Mouse (Mus musculus) large intestine, adult 2 months (tissue): Measurements from ENCODE around the gene Crtc3. TPM values are rescaled to one million over a fixed set of nuclear protein-coding genes. Genes with fewer than 3 reads are reported as not detected.

Source experiments
- DNase-seq: peaks from one replicate; pipeline ENCODE4 v3.0.0-alpha.2; 2012; ENCODE audit warnings: low read depth, low spot score
- WGBS: fragments of 180-500 bp; shearing (Covaris S2); methylation state at CpG from one replicate; pipeline ENCODE4 v1.1.7; 2018; 5-methylcytosine and 5-hydroxymethylcytosine counted together
- polyA plus RNA-seq: library from polyadenylated mRNA; depleted of rRNA; stranded (reverse); fragments of >200 nt; gene quantifications from 2 replicates; pipeline ENCODE4 v1.2.3, GENCODE M21; 2012; rRNA removed

Crtc3 gene
- polyA plus RNA-seq, 1 experiment: 7.2 TPM

DNA sequence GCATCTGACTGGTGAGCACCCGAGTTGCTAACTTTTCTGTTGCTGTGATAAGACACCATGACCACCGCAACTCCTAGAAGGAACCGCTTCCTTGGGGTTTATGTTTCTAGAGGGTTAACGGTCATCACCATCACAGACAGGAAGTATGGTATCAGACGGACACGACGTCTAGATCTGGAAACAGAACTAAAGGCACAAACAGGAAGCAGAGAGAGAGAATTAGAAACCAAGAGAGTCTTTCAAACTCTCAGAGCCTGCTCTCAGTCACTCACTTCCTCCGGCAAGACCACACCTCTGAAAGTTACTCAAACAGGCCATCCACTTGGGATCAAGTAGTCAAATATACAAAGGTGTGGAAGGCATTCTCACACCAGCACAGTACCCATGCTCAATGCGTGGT lies 112.9 kb downstream of the Crtc3 start:
- no peak for DNase-seq
- WGBS: 69% methylated on average over 9 of the region's 9 CpGs

DNA sequence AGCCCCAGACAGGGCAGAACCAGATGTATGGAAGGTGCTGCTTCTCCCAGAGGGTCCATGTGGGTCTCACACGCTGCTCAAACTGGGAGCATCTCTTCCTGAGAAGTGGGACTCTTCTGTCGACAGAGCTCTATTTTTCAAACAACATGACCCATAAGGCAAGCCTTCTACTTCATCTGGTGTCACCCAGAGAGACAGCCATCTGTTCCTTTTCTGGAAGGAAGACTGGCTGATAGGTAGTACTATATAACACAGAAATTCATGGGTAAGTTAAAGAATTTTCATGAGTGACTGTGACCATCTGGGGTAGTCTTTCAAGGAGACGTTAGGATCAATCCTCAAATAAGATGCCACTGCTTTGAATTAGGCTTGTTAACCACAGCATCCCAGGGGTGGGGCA lies 115.6 kb downstream of the Crtc3 start:
- DNase-seq: no peak
- WGBS: 60% methylated on average over 3 of the region's 3 CpGs

DNA sequence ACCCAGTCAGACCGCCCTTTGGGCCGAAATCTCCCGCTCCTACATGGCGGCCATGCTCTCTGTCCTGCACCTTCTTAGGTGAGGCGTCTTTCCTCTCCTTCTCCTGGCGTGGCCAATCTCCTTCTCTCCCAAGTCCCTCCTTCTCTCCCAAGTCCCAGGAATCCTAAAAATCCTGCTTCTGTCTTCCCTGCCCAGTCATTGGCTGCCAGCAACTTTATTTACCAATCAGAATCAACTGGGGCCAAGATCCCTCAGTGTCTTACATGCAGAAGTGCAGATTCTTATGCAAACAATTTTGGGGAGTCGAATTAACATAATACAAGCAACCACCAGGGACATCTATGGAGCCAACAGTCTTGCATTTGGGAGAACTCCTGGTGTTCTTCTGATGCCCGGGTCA lies 120.7 kb downstream of the Crtc3 start:
- whole genome bisulfite sequencing: 85% methylated on average over 8 of the region's 8 CpGs
- no peak for DNase-seq

DNA sequence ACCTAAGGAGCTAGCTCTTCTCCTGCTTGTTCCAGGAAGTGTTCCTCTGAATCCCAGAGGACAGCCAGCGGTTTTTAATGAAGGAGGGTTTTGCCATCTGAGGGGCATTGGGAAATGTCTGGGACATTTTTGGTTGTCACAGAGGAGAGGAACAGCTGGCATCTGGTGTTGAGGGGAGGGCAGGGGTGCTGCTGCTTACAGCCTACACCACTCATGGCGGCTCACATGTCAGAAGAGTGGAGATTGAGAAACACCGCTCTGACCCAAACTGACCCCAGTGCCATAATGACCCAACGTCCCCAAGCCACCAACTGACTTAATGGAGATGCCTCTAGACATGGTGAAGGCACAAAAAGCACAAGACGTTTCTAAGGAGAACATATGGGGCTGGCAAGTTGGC lies 126.7 kb downstream of the Crtc3 start:
- WGBS: 73% methylated on average over 5 of the region's 5 CpGs
- no peak for DNase-seq

DNA sequence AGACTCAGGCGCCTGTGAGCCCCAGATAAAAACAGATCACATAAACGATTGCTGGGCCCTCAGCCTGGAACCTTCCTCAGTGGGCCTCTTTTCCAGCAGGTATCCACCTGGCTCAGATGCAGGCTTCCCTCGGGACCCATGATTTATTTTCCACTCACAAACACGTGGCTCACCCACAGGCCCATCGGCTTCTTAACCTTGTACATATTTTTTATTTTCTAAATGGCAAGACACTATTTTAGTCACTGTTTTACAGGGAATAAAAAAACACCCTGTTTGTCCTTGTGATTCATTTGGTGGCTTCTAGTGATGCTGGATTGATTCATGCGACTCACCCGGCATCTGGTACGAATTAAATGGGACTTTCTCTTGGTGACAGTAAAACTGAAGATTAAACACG lies 127.4 kb downstream of the Crtc3 start:
- 71% methylated on average over 9 of the region's 9 CpGs for WGBS
- no peak for DNase-seq

DNA sequence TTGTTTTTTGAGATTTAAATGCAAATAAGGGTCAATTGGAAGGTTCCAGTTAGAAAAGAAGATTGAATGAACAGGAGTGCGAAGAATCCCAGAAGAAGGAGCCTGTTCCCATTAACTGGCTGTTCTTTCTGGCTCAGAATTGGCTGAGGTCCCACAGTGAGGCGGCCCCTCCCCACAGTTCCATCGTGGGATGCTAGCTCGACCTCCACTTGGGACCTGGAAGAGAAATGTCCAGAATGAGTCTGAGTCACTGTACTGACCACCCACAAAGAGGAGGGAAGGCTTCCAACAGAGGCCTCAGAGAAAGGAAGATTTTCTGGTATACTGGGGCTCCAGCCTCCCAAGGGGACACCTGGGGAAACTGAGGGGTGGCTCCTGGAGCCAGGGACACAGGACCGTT lies 130.1 kb downstream of the Crtc3 start:
- no peak for DNase-seq
- 60% methylated on average over 5 of the region's 5 CpGs for WGBS

DNA sequence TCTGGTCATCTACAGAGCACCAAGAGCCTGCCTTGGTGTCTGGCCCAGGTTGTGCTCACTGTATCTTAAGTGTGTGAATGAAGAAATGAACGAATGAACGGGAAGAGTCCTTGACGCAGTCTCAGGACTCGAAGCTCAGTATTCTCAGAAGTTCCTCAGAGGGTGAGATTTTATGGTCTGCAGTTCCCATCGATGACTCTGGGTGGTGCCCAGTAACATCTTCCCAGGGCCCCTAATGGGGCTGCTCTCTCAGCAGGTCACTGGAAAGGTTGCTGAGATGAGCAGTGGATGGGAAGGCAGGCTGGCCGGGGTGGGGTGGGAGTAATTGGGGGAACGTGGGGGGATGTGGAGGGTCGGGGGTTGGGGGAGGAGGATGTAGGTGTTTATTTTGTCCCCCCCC lies 130.6 kb downstream of the Crtc3 start:
- WGBS: 51% methylated on average over 8 of the region's 8 CpGs
- no peak for DNase-seq

DNA sequence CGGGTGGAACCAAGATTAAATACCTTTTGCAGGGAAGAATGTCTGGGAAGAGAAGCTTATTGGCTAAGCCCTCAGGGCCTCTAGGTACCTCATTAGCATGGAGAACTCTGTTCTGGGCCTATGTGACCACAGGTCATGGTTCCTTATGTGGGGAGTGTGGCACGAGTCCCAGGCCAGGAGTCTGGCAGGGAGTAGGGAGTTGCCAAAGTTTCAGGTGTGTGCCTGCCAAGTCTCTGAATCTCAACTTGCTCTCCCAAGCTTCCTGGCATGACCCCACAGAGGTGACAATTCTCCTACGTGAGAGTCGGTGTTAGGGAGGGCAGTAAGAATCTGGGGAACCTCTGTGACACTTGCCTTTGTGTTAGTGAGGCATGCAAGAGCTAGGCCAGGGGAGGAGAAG lies 131.5 kb downstream of the Crtc3 start:
- DNase-seq: no peak
- 74% methylated on average over 4 of the region's 4 CpGs for WGBS

DNA sequence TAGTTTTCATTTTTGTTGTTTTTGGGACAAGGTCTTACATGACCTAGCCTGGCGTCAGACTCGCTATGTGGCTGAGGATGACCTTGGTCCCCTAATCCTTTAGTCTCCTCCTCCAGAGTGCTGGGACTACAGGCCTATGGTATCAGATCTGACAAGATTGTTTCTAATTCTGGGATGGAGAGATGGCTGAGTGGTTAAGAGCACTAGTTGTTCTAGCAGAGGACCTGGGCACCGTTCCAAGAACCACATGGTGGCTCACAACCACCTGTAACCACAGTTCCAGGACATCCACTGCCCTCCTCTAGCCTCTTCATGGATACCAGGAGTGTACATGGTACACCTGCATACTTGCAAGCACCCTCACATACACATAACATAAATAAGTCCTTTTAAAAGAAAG lies 132.5 kb downstream of the Crtc3 start:
- 84% methylated on average over 3 of the region's 3 CpGs for WGBS
- DNase-seq: no peak

DNA sequence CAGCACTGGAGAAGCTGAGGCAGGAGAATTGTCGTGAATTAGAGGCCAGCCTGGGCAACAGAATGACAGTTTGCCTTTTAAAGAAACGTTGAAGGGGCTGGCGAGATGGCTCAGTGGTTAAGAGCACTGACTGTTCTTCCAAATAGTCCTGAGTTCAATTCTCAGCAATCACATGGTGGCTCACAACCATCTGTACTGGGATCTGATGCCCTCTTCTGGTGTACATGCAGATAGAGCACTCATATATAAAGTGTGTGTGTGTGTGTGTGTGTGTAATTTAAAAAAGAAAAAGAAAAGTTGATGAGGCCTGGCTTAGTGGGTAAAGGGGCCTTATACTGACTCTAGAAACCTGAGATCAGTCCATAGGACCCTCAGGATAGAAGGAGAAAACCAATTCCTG lies 133.5 kb downstream of the Crtc3 start:
- 63% methylated on average over 3 of the region's 3 CpGs for WGBS

DNA sequence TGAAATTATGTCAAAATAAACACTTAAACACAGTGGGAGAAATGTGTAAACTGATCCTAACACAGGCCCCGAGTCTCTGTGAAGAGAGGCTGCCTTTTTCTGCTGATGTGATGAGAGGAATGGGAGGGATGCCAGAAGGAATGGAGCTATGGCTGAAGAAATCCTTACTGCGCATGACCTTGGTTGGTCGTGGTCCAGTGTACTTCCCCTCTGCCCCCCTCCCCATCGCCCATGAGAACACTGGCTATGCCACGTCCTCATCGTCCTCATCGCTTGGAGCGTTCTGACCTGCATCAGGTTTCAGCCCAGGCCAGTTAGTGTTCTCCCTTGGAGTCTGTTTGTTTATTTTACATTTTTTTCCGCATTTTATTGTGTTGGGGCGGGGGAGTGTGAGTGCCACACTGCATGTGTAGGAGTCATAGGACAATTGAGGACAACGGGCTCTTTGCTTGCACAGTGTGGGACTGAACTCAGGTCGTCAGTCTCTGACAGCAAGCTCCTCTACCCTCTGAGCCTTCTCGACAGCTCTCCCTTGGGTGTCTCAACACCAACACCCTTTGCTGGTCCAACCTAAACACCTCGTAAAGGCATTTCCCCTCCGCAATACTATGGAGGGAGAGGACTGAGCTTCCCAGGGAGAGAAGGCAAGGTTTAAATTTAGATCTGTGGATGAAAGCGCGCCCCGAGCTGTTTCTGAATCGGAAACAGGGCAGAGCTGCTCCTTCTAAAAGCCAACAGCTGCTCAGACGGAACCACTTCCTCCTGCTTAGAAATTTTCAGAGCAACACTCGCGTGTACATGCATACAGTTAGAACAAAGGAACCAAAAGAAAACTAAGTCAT lies 134.3 kb downstream of the Crtc3 start:
- DNase-seq: no peak
- WGBS: 41% methylated on average over 22 of the region's 22 CpGs

More for the DNA sequence above, 133.5 kb downstream of the Crtc3 start:
- DNase-seq: no peak

DNA sequence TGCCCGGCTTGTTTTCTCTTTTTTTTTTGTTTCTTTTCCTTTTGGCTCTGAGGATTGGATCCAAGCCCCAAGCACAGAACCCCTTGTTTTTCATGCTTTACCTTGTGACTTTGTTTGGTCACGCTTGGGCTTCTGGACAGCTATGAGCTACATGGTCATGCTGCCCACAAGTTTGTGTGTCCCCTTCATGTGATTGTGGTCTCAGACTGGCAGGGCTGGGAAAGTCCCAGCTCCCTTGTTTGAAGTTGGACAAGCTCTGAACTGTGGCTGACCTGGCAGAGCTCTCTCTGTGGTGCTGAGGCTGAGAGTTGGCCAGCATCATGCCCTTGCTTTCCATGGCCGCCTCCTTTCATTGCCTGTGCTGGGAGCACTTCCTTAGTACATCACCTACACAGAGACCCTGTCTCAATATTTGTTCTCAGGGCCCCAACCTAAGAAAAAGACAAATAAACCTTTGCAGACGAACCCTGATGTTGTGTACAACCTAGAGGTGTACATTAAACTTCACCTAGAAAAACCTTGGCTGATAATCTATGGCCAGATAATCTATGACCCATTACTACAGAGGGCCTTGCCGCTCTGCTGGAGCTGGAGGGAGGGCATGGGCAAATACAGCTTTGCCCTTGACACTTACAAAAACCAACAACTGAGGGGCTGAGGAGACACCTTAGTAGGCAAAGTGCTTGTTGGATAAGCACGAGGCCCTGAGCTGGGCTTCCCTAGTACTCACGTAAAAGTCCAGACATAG lies 140.0 kb downstream of the Crtc3 start:
- no peak for DNase-seq
- WGBS: 72% methylated on average over 7 of the region's 7 CpGs

DNA sequence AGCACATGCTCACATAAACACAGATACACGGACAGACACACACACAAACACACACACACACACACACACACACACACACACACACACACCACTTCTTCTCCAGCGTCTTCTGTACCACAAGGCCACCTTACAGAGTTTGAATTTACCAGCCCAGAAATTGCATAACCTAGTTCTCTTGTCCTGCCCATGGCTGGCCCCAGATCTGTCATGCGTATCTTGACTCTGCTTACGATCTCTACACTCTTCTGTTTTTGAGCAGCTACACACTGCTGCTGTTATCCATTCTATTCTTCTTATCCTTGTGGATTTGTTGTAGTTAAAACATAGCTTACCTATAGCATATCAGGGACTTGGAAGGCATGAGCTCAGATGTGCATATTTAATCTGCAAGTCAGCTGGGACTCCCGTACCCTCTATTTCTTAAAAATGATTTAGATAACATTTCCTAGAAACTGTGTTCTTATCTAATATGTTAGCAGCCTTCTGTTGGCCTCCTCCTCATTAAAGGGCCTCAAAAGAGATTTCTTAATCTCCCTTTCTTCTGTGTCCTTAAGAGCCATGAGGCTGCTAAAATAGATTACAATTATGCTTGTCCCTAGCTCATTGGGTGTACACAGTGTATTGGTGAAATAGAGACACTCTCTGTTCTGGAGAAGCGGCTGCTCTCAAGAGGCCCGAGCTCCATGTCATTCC lies 146.4 kb downstream of the Crtc3 start:
- 77% methylated on average over 7 of the region's 7 CpGs for WGBS
- no peak for DNase-seq

DNA sequence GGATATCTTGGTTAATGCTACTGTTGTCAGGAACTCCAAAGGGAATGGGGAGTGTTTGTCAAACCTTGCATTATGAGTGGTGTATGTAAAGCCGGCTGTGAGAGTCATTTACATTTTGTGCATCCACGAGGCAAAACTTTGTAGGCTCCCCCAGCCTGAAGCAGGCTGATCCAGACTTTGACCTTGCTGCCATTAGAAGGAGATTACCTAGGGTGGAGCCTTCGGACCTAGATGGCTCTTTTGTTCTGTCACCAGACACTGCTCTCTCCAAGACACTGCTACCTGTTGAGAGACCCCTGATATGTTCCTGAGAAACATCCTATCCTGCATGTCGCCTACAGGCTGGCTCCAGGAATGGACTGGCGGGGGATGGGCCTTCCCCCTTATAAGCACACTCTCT lies 149.1 kb downstream of the Crtc3 start:
- DNase-seq: no peak
- WGBS: 43% methylated on average over 5 of the region's 5 CpGs

Other genes with a start within 250 kb of the Crtc3 start
- gene Blm, start 153.8 kb downstream of the Crtc3 start, polyA plus RNA-seq: 0.98 and 1.3 TPM in 2 replicates
- 33.6 and 65.5 TPM in 2 replicates for gene Iqgap1, start 137.1 kb upstream of the Crtc3 start, polyA plus RNA-seq
- gene Zscan2, start 172.0 kb upstream of the Crtc3 start, polyA plus RNA-seq: 1.3 and 1.9 TPM in 2 replicates
- 10.9 and 11.5 TPM in 2 replicates for gene Wdr73, start 212.4 kb upstream of the Crtc3 start, polyA plus RNA-seq
- gene Nmb, start 216.2 kb upstream of the Crtc3 start, polyA plus RNA-seq: 2.0 and 2.1 TPM in 2 replicates